Mouse (Mus musculus): ENCODE results near the gene Fam53a.

DNA sequence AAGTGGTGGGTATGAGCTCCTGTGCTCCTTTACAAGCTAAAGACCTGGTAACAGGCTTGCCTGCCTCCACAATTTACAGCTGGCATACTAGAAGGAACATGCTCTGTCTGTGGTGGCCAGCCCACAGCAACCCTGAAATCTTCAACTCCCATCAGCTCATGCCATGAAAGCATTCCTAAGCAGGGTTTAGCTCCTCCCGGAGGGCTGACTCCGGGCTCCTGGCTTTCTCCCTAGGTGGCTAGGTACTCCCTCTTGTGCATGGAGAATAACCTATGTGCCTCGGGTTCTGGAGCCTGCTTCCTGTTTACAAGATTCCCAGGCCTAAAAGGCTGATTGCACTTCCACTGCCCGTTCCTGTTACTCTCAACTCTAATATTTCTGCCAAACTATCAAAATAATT is 9.4 kb upstream of the Fam53a start:
- TF ChIP-seq CTCF (IDR thresholded peaks at IDR 0.05; ENCODE audit: control insufficient read depth, insufficient read depth, insufficient read length) (no peak), USF1 (IDR thresholded peaks at IDR 0.05; ENCODE audit: low read depth) (no peak), FOSL1 (IDR thresholded peaks at IDR 0.05; ENCODE audit: insufficient read depth, low read length, poor library complexity, severe bottlenecking) (no peak), CEBPB (IDR thresholded peaks at IDR 0.05; ENCODE audit: low read depth) (no peak)

Measured in C2C12 (cell line).